Comparison of ENCODE assay signal across 11 mouse cellular contexts in the genomic region with DNA sequence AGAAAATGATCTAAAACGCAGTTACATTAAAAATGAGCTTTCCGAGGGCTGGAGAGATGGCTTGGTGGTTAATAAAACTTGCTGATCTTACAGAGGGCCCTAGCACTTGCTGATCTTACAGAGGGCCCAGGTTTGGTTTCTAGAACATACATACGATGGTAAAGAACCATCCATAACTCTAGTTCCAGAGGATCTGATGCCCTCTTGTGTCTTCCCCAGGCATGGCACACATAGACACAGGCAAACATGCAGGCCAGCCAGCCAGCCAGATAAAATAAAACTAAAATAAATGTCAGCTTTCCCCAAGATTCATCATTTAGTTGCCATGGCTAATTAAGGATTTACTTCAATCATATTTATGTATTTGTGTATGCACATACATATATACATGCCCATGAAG. TPM values are rescaled to one million over a fixed set of nuclear protein-coding genes. Genes with fewer than 3 reads are reported as not detected.
DNase-seq lines count a peak whose midpoint lies in the region; ATAC-seq and TF ChIP-seq lines count a peak whose summit lies in the region.
"Had no signal": no experiment of that assay in that cellular context is flagged by ENCODE, and none has a peak within 500 bp of the region (broad histone marks: within the 10 kb centered on the region; RNA-seq: fewer than 3 reads in every experiment).

No protein-coding gene starts in this region.

- TF ChIP-seq POLR2A in cerebellum, adult 2 months (IDR thresholded peaks at IDR 0.05; ENCODE audit: borderline replicate concordance, insufficient read depth, low read length): no peak
- TF ChIP-seq POLR2A in CH12.LX (IDR thresholded peaks at IDR 0.05; ENCODE audit: low read depth, low read length): 0 out of 2 replicates have a peak, but pooled peaks have one; percentile 31

- peak; percentile 14; the same call in 1 of the 2 replicates for TF ChIP-seq CTCF in cerebellum, adult 2 months (IDR thresholded peaks at IDR 0.05; ENCODE audit: borderline replicate concordance, insufficient read depth, low read depth, low read length)
- TF ChIP-seq CTCF in left cerebral cortex, adult 2 months (IDR thresholded peaks at IDR 0.05): peak; percentile 41
- peak in 1 of 2 experiments; percentile 44; a peak in 2 of 4 replicates for TF ChIP-seq CTCF in CH12.LX (conservative IDR thresholded peaks at IDR 0.05 in 1 of 2, IDR thresholded peaks at IDR 0.05 in 1 of 2; ENCODE audit: low read depth in 2 of 2, low read length in 2 of 2)

- in situ Hi-C loops in CH12.LX (cut with MboI; ENCODE audit: low pct_ligation_motif_present, low pct_unique_long_range_greater_than_20kb, low sequenced_read_pairs): no loop called here

- H3K27ac ChIP-seq in cerebellum, adult 2 months (ENCODE audit: insufficient read depth, low read length): no peak overlapping the region
- H3K27ac ChIP-seq in left cerebral cortex, adult 2 months: no peak overlapping the region
- no peak overlapping the region for H3K27ac ChIP-seq in CH12.LX (ENCODE audit: insufficient read depth, low read depth)

- no peaks in the 10 kb centered on the region for H3K27me3 ChIP-seq in cerebellum, adult 2 months (ENCODE audit: control insufficient read depth, insufficient read depth, low read length)
- H3K27me3 ChIP-seq in CH12.LX (replicated peaks): no peaks in the 10 kb centered on the region

- H3K4me2 ChIP-seq in CH12.LX (ENCODE audit: insufficient read depth, low read depth, poor library complexity, severe bottlenecking): no peak overlapping the region

- intact Hi-C loops in left cerebral cortex, adult 2 months (cut with DNase I): no loop called here
- intact Hi-C loops in left cerebral cortex, postnatal 25 days (cut with DNase I): no loop called here

- TF ChIP-seq RAD21 in CH12.LX (IDR thresholded peaks at IDR 0.05; ENCODE audit: low read depth, low read length): peak; percentile 26

- dilution Hi-C loops in CH12.LX (cut with MboI; ENCODE audit: extremely low pct_ligation_motif_present, extremely low pct_unique_long_range_greater_than_20kb, low sequenced_read_pairs): no loop called here

- no peak overlapping the region for H3K4me3 ChIP-seq in cerebellum, adult 2 months (replicated peaks; ENCODE audit: insufficient read depth, low read depth, low read length)
- no peak overlapping the region for H3K4me3 ChIP-seq in left cerebral cortex, adult 2 months
- no peak overlapping the region for H3K4me3 ChIP-seq in CH12.LX (replicated peaks in 1 of 3; ENCODE audit: low read depth in 2 of 3, low read length in 2 of 3, poor library complexity in 1 of 3)
- H3K4me3 ChIP-seq: myocyte had no signal

- no peak for DNase-seq in cerebellum, adult 2 months
- no peak for DNase-seq in cerebellum, postnatal 4 days (ENCODE audit: low spot score in 2 of 2)
- DNase-seq in left cerebral cortex, adult 2 months (ENCODE audit: extremely low spot score in 1 of 2, low spot score in 2 of 2): no peak
- DNase-seq in left cerebral cortex, postnatal 25 days (ENCODE audit: low spot score in 2 of 2): no peak
- peak; percentile 24 for DNase-seq in CH12.LX (ENCODE audit: extremely low read depth)
- DNase-seq in testis, postnatal 10 days (ENCODE audit: low spot score): no peak
- no peak for DNase-seq in urinary bladder, adult 2 months (ENCODE audit: low spot score)
- DNase-seq: cerebellum, postnatal 36 days; gastrocnemius, postnatal 36 days had no signal

- no peaks in the 10 kb centered on the region for H3K4me1 ChIP-seq in cerebellum, adult 2 months (ENCODE audit: control insufficient read depth, insufficient read depth, low read length)
- no peaks in the 10 kb centered on the region for H3K4me1 ChIP-seq in CH12.LX (ENCODE audit: control insufficient read depth in 1 of 2, insufficient read depth in 2 of 2)

- no peak overlapping the region for H3K9ac ChIP-seq in CH12.LX (ENCODE audit: insufficient read depth, low read depth)

- WGBS in cerebellum, adult 2 months: 92% methylated on average over 3 of the region's 3 CpGs

- H3K36me3 ChIP-seq in CH12.LX (replicated peaks in 1 of 2; ENCODE audit: control insufficient read depth in 1 of 2, insufficient read depth in 1 of 2, low read length in 1 of 2): peaks cover 33 to 47% of the 10 kb centered on the region in 2 experiments

- no peak for TF ChIP-seq EP300 in CH12.LX (IDR thresholded peaks at IDR 0.05; ENCODE audit: low read length)

- H3K9me3 ChIP-seq in CH12.LX (replicated peaks; ENCODE audit: low read length): no peaks in the 10 kb centered on the region

- no peaks in the 10 kb centered on the region for H3K79me2 ChIP-seq in CH12.LX (replicated peaks; ENCODE audit: control insufficient read depth, extremely low read depth, insufficient read depth, poor library complexity, severe bottlenecking)

- ATAC-seq in megakaryocyte-erythroid progenitor cell, adult 5-6 weeks (replicated peaks; ENCODE audit: low FRiP score, low TSS enrichment, poor library complexity, severe bottlenecking): 0 out of 2 replicates have a peak, but pooled peaks have one; percentile 50

TF ChIP-seq in CH12.LX, 34 proteins besides CTCF, POLR2A, EP300 and RAD21:
- no peak for TF ChIP-seq ELF1 (IDR thresholded peaks at IDR 0.05; ENCODE audit: low read depth, low read length)
- no peak for TF ChIP-seq USF1 (IDR thresholded peaks at IDR 0.05; ENCODE audit: low read depth, low read length)
- TF ChIP-seq GABPA (IDR thresholded peaks at IDR 0.05; ENCODE audit: insufficient replicate concordance, low read depth, low read length): no peak
- TF ChIP-seq SMC3 (IDR thresholded peaks at IDR 0.05; ENCODE audit: low read depth, low read length): peak; percentile 11; the same call in 1 of the 2 replicates
- TF ChIP-seq MXI1 (IDR thresholded peaks at IDR 0.05; ENCODE audit: low read depth, low read length): no peak
TF ChIP-seq in CH12.LX: peak in this region for 1.

RNA-seq across cellular contexts. Expression of gene Btg3, which starts 19.2 kb away (rescaled TPM):
- polyA plus RNA-seq in cerebellum, adult 2 months (2012; rRNA removed): 4.2 and 5.0 TPM in 2 replicates
- total RNA-seq in left cerebral cortex, adult 2 months (2021): 10 to 100 TPM; 13.0 to 13.4 TPM
- 10 to 100 TPM; 13.3 to 16.3 TPM for total RNA-seq in left cerebral cortex, postnatal 25 days (2021)
- total RNA-seq in CH12.LX (2012; rRNA removed) (21.6 and 30.9 TPM in 2 replicates), CH12.LX (2014; rRNA removed) (72.2 and 83.2 TPM in 2 replicates)
- polyA plus RNA-seq in CH12.LX (2012; ENCODE audit: insufficient read length, low read depth): 34.9 and 43.9 TPM in 2 replicates
- total RNA-seq in megakaryocyte-erythroid progenitor cell, adult 5-6 weeks (2014; fragmentation: Nextera tagmentation): 27.2 and 43.5 TPM in 2 replicates
- total RNA-seq in megakaryocyte-erythroid progenitor cell, adult 5-6 weeks (2017): 24.2 and 24.6 TPM in 2 replicates
- polyA plus RNA-seq in urinary bladder, adult 2 months (2012; rRNA removed): 15.3 and 19.3 TPM in 2 replicates

RNA-seq across cellular contexts. Expression of gene Cxadr, which starts 56.5 kb away (rescaled TPM):
- polyA plus RNA-seq in cerebellum, adult 2 months (2012; rRNA removed): 9.7 and 11.4 TPM in 2 replicates
- 10 to 100 TPM; 28.5 to 31.5 TPM for total RNA-seq in left cerebral cortex, adult 2 months (2021)
- total RNA-seq in left cerebral cortex, postnatal 25 days (2021): 10 to 100 TPM; 33.8 to 34.1 TPM
- total RNA-seq in CH12.LX (2012; rRNA removed) (0.08 TPM in 1 of 2 replicates, not detected in the other), CH12.LX (2014; rRNA removed) (not detected in 2 replicates)
- polyA plus RNA-seq in CH12.LX (2012; ENCODE audit: insufficient read length, low read depth): 0.45 and 0.76 TPM in 2 replicates
- total RNA-seq in megakaryocyte-erythroid progenitor cell, adult 5-6 weeks (2014; fragmentation: Nextera tagmentation): 0.48 and 1.6 TPM in 2 replicates
- total RNA-seq in megakaryocyte-erythroid progenitor cell, adult 5-6 weeks (2017): 0.04 TPM in 1 of 2 replicates, not detected in the other
- 8.3 and 9.0 TPM in 2 replicates for polyA plus RNA-seq in urinary bladder, adult 2 months (2012; rRNA removed)

Comparison
In these comparisons a context has a peak if more than half of its experiments do, and no peak if none do; other contexts are left out.
1. RNA of gene Cxadr, which starts 56.5 kb away (total RNA-seq): 33.8 to 34.1 TPM in left cerebral cortex, postnatal 25 days and 28.5 to 31.5 TPM in left cerebral cortex, adult 2 months; 0.04 to 1.6 TPM in megakaryocyte-erythroid progenitor cell, adult 5-6 weeks and 0.08 TPM in CH12.LX; every median in the first group is over 10 times any median in the second.